Mouse (Mus musculus) embryonic facial prominence, embryonic 11.5 days (tissue): ENCODE measurements around the gene Smpd1. TPM values are rescaled to one million over a fixed set of nuclear protein-coding genes. Genes with fewer than 3 reads are reported as not detected.
A peak's percentile ranks its signal among the peaks of the same experiment; 100 is the strongest.

Experiments used
- ATAC-seq: fragments of 200-750 bp; cut with Nextera tagmentation; replicated peaks from 2 replicates; pipeline ENCODE4 v1.8.0; 2017; ENCODE audit warnings: low read depth; ENCODE audit not compliant: insufficient number of reproducible peaks, low FRiP score, low TSS enrichment
- DNase-seq: peaks from one replicate; pipeline ENCODE4 v3.0.0-alpha.2; 2015; ENCODE audit warnings: low spot score
- H3K27ac ChIP-seq: fragments of 300-500 bp; sonication (generic); replicated peaks from 2 replicates; pipeline ENCODE4 v1.5.1; 2014; ENCODE audit warnings: mild to moderate bottlenecking, low read depth, low read length, control low read depth
- H3K27me3 ChIP-seq: fragments of 300-500 bp; sonication (generic); 2 replicates; pipeline ENCODE4 v1.6.1; 2014; ENCODE audit warnings: mild to moderate bottlenecking, low read length, moderate library complexity, mixed read lengths; ENCODE audit not compliant: control insufficient read depth, insufficient read depth
- H3K36me3 ChIP-seq: fragments of 300-500 bp; sonication (generic); replicated peaks from 2 replicates; pipeline ENCODE4 v1.6.1; 2014; ENCODE audit warnings: low read depth, mild to moderate bottlenecking, low read length, moderate library complexity, mixed read lengths; ENCODE audit not compliant: control insufficient read depth, insufficient read depth
- H3K4me1 ChIP-seq: fragments of 300-500 bp; sonication (generic); 2 replicates; pipeline ENCODE4 v1.6.1; 2014; ENCODE audit warnings: low read length, mixed read lengths; ENCODE audit not compliant: control insufficient read depth, insufficient read depth
- H3K4me2 ChIP-seq: fragments of 300-500 bp; sonication (generic); 2 replicates; pipeline ENCODE4 v1.6.1; 2014; ENCODE audit warnings: low read depth, mild to moderate bottlenecking, control low read depth, low read length, moderate library complexity
- H3K4me3 ChIP-seq: fragments of 300-500 bp; sonication (generic); 2 replicates; pipeline ENCODE4 v1.5.1; 2014; ENCODE audit warnings: low read depth, low read length, control low read depth
- H3K9ac ChIP-seq: fragments of 300-500 bp; sonication (generic); replicated peaks from 2 replicates; pipeline ENCODE4 v1.6.1; 2014; ENCODE audit warnings: mild to moderate bottlenecking, control low read depth, low read length
- H3K9me3 ChIP-seq: fragments of 300-500 bp; sonication (generic); replicated peaks from 2 replicates; pipeline ENCODE4 v1.6.1; 2016; ENCODE audit warnings: mild to moderate bottlenecking, low read length, inconsistent platforms, mixed read lengths; ENCODE audit not compliant: control insufficient read depth
- WGBS: fragments of 180-500 bp; shearing (Covaris S2); extraction: QIAGEN DNeasy Blood & Tissue Kit; methylation state at CpG from one replicate; pipeline ENCODE4 v1.1.7; 2014; 5-methylcytosine and 5-hydroxymethylcytosine counted together
- polyA plus RNA-seq: library from polyadenylated mRNA; unstranded; fragments of >200 nt; fragmentation: Nextera tagmentation; extraction: Ambion mirVana; gene quantifications from 2 replicates; pipeline ENCODE4 v1.2.1, GENCODE M21; 2014

Smpd1 gene
- polyA plus RNA-seq, 1 experiment from 2014 or later: 38.5 TPM

- Histone ChIP-seq H3K9me3 (no peaks in the 10 kb centered on the region), H3K4me1 (no peaks in the 10 kb centered on the region), H3K9ac (no peak overlapping the region), H3K27me3 (no peaks in the 10 kb centered on the region), H3K36me3 (no peaks in the 10 kb centered on the region), H3K27ac (no peak overlapping the region), H3K4me3 (no peak overlapping the region), H3K4me2 (no peak overlapping the region)
- ATAC-seq: no peak
- no peak for DNase-seq
- WGBS: 73% methylated on average over 2 of the region's 2 CpGs
Measured at GRCm38 (mm10) chr7:105519771-105520170, 34.4 kb upstream of the Smpd1 start.

DNA sequence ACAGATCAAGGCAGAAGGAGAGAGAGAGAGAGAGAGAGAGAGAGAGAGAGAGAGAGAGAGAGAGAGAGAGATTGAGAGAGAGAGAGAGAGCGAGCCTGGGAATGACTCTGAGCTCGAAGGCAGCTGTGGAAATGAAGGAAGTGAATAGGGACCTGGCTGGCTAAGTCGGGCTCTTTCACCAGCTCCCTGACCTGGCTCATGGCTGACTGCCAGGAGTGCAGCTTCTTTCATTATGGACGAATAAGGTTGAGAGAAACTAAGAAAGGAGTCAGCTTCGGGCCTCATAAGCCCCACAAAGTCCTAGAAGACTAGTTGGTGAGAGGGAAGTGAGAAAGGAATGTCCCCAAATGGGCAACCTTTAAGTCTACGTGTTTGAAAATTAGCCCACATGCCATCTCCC, 34.0 kb upstream of the Smpd1 start:
- no peak for DNase-seq
- H3K9ac ChIP-seq: no peak overlapping the region
- H3K27ac ChIP-seq: no peak overlapping the region
- H3K9me3 ChIP-seq: no peaks in the 10 kb centered on the region
- no peak for ATAC-seq
- H3K4me3 ChIP-seq: no peak overlapping the region
- 14% methylated on average over 6 of the region's 6 CpGs for WGBS
- no peak overlapping the region for H3K4me2 ChIP-seq
- H3K4me1 ChIP-seq: no peaks in the 10 kb centered on the region
- no peaks in the 10 kb centered on the region for H3K27me3 ChIP-seq
- H3K36me3 ChIP-seq: no peaks in the 10 kb centered on the region

- H3K4me1 ChIP-seq: no peaks in the 10 kb centered on the region
- H3K9ac ChIP-seq: no peak overlapping the region
- no peak overlapping the region for H3K4me3 ChIP-seq
- H3K4me2 ChIP-seq: no peak overlapping the region
- H3K27me3 ChIP-seq: no peaks in the 10 kb centered on the region
- ATAC-seq (no peak), DNase-seq (no peak)
- 75% methylated on average over 2 of the region's 2 CpGs for WGBS
- H3K36me3 ChIP-seq: no peaks in the 10 kb centered on the region
- no peak overlapping the region for H3K27ac ChIP-seq
- no peaks in the 10 kb centered on the region for H3K9me3 ChIP-seq
Measured at GRCm38 (mm10) chr7:105524222-105524621, 29.9 kb upstream of the Smpd1 start.

DNA sequence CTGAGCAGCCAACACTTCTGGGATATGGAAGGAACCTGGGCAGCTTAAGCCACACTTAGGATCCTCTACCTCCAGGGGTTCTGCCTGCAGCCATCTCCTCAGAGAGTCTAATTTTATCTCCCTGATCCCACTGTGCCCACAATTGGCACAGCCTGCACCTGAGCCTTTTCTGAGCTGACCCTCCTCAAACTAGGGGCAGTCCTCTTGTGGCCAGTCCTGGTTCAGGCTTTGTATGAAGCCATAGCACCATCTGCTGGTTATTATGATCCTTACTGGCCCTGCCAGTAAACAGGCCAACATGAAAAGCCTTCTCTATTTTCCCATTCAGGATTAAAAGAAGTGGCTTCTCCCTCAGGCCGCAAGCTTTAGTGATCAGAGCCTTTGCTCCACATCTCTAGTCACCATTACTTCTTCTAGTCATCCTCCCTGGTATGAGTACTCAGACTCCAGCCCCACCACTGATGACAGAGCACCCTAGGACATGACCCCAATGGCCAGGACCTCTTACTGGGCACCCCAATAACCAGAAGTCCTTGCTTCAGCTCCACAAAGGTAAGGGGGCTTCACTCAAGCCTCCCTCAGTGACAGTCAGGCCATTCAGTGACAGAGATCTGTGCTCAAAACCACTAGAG, 26.7 kb upstream of the Smpd1 start:
- ATAC-seq: peak; percentile 75
- no peak overlapping the region for H3K9ac ChIP-seq
- WGBS: 41% methylated on average over 1 of the region's 1 CpGs
- H3K9me3 ChIP-seq: no peaks in the 10 kb centered on the region
- no peak overlapping the region for H3K4me2 ChIP-seq
- H3K36me3 ChIP-seq: no peaks in the 10 kb centered on the region
- no peaks in the 10 kb centered on the region for H3K4me1 ChIP-seq
- H3K4me3 ChIP-seq: no peak overlapping the region
- DNase-seq: peak; percentile 68
- H3K27me3 ChIP-seq: no peaks in the 10 kb centered on the region
- no peak overlapping the region for H3K27ac ChIP-seq

DNA sequence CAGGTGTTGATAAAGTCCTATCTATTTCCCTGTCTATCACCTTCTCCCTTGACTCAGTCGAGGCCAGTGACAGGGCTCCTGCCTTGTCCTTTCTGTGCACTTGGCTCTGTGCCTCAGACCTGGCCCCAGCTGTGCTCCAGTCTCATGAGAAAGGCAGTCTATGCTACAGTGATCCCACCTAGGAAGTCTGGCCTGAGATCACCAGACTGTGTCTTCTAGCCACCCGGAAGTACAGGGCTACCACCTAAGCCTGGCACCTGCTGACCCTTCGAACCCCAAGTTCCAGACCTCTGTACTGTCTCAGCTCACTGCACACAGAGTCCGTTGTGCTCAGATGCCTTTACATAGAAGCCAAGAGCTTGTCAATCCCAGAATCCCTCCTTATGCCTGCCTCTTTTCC, 26.1 kb upstream of the Smpd1 start:
- Histone ChIP-seq H3K27ac (no peak overlapping the region), H3K9ac (no peak overlapping the region), H3K4me2 (no peak overlapping the region), H3K9me3 (no peaks in the 10 kb centered on the region), H3K4me1 (no peaks in the 10 kb centered on the region), H3K27me3 (no peaks in the 10 kb centered on the region), H3K4me3 (no peak overlapping the region), H3K36me3 (no peaks in the 10 kb centered on the region)
- WGBS: 78% methylated on average over 4 of the region's 4 CpGs
- DNase-seq (no peak), ATAC-seq (no peak)

- H3K27me3 ChIP-seq: no peaks in the 10 kb centered on the region
- no peak overlapping the region for H3K9ac ChIP-seq
- H3K4me2 ChIP-seq: no peak overlapping the region
- WGBS: 82% methylated on average over 3 of the region's 3 CpGs
- H3K36me3 ChIP-seq: no peaks in the 10 kb centered on the region
- H3K27ac ChIP-seq: no peak overlapping the region
- no peak for ATAC-seq
- DNase-seq: no peak
- no peak overlapping the region for H3K4me3 ChIP-seq
- H3K4me1 ChIP-seq: no peaks in the 10 kb centered on the region
- H3K9me3 ChIP-seq: no peaks in the 10 kb centered on the region
Measured at GRCm38 (mm10) chr7:105534162-105534561, 20.0 kb upstream of the Smpd1 start.

DNA sequence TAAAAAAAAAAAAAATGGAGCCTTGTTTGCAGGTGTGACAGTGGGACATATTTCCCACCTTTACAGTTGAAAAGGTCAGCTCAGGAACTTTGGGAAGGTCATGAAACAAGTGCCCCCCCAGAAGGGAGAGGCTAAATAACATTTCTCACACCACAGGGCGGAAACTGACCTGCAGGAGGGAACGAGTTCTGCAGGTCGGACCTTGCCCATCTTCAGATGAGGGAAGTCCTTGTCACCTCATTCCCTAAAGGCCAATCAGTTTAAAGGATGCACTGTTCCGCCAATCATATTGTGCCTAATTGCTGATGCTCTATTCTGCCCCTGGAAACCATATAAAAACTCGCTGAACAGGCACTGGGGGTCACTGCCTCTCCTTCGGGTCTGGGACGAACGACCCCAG, 8.2 kb upstream of the Smpd1 start:
- Histone ChIP-seq H3K9ac (no peak overlapping the region), H3K4me3 (no peak overlapping the region), H3K4me1 (no peaks in the 10 kb centered on the region), H3K4me2 (no peak overlapping the region), H3K27me3 (no peaks in the 10 kb centered on the region), H3K36me3 (no peaks in the 10 kb centered on the region), H3K9me3 (no peaks in the 10 kb centered on the region), H3K27ac (no peak overlapping the region)
- 76% methylated on average over 8 of the region's 8 CpGs for WGBS
- DNase-seq (no peak), ATAC-seq (no peak)

DNA sequence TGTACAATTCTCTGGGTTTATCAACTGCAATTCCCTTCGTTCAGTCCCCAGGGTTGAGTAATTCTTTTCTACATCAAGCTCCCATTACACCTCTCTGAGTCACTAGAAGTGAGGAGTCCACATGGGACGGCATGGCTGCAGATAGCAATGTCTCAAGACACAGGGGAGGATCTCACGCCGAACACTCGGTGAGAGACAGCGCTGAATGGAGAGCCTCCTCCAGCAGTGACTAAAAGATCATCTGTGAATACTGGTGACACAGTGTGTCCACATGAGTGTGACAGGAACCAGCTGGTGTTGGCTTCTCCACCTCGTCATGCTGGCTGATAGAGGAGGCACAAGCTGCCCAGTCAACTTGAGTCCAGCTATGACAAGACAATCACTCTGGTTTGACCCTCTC, 6.2 kb upstream of the Smpd1 start:
- Histone ChIP-seq H3K27me3 (no peaks in the 10 kb centered on the region), H3K4me2 (no peak overlapping the region), H3K9ac (no peak overlapping the region), H3K36me3 (no peaks in the 10 kb centered on the region), H3K4me1 (no peaks in the 10 kb centered on the region), H3K4me3 (no peak overlapping the region), H3K27ac (no peak overlapping the region), H3K9me3 (no peaks in the 10 kb centered on the region)
- 85% methylated on average over 7 of the region's 7 CpGs for WGBS
- DNase-seq (no peak), ATAC-seq (no peak)
